Mouse (Mus musculus): Measurements from ENCODE around the gene Ncor2.
A peak's percentile ranks its signal among the peaks of the same experiment; 100 is the strongest.
"Not testable (repeated sequence)": the region's sequence is repeated elsewhere in the genome, so short reads cannot be mapped to it uniquely, and the experiment has no call there.

Ncor2 gene

GRCm38 (mm10) chr5:125179007-125179734, at the start of gene Ncor2:
Gene Ncor2 (minus strand): TSS chr5:125179219.
- peak; percentile 68 to 82 for DNase-seq (ENCODE audit: low spot score in 2 of 2)

- no peak for DNase-seq (ENCODE audit: low spot score in 2 of 2)
Observed at GRCm38 (mm10) chr5:125227699-125228098, 48.7 kb upstream of the Ncor2 start.

GRCm38 (mm10) chr5:125226229-125226634, 47.2 kb upstream of the Ncor2 start:
- DNase-seq (ENCODE audit: low spot score in 2 of 2): no peak

GRCm38 (mm10) chr5:125224925-125225324, 45.9 kb upstream of the Ncor2 start:
- no peak for DNase-seq (ENCODE audit: low spot score in 2 of 2)

- DNase-seq (ENCODE audit: low spot score in 2 of 2): no peak
Observed at GRCm38 (mm10) chr5:125223961-125224360, 44.9 kb upstream of the Ncor2 start.

- no peak for DNase-seq (ENCODE audit: low spot score in 2 of 2)
Observed at GRCm38 (mm10) chr5:125222706-125223105, 43.7 kb upstream of the Ncor2 start.

- no peak for DNase-seq (ENCODE audit: low spot score in 2 of 2)
Observed at GRCm38 (mm10) chr5:125221868-125222267, 42.8 kb upstream of the Ncor2 start.

GRCm38 (mm10) chr5:125217426-125218170, 38.6 kb upstream of the Ncor2 start:
- no peak for DNase-seq (ENCODE audit: low spot score in 2 of 2)

GRCm38 (mm10) chr5:125215930-125216459, 37.0 kb upstream of the Ncor2 start:
- peak; percentile 90 to 92 for DNase-seq (ENCODE audit: low spot score in 2 of 2)

GRCm38 (mm10) chr5:125215346-125215929, 36.4 kb upstream of the Ncor2 start:
- DNase-seq (ENCODE audit: low spot score in 2 of 2): no peak

- DNase-seq (ENCODE audit: low spot score in 2 of 2): no peak
Observed at GRCm38 (mm10) chr5:125214064-125214463, 35.0 kb upstream of the Ncor2 start.

GRCm38 (mm10) chr5:125204910-125205309, 25.9 kb upstream of the Ncor2 start:
- peak in 1 of 2 experiments; percentile 31 for DNase-seq (ENCODE audit: low spot score in 2 of 2)

- no peak for DNase-seq (ENCODE audit: low spot score in 2 of 2)
Observed at GRCm38 (mm10) chr5:125204199-125204815, 25.3 kb upstream of the Ncor2 start.

GRCm38 (mm10) chr5:125203759-125204158, 24.7 kb upstream of the Ncor2 start:
- no peak for DNase-seq (ENCODE audit: low spot score in 2 of 2)

GRCm38 (mm10) chr5:125203099-125203498, 24.1 kb upstream of the Ncor2 start:
- DNase-seq (ENCODE audit: low spot score in 2 of 2): no peak

- no peak for DNase-seq (ENCODE audit: low spot score in 2 of 2)
Observed at GRCm38 (mm10) chr5:125202100-125202499, 23.1 kb upstream of the Ncor2 start.

- DNase-seq (ENCODE audit: low spot score in 2 of 2): no peak
Observed at GRCm38 (mm10) chr5:125199086-125199485, 20.1 kb upstream of the Ncor2 start.

- DNase-seq (ENCODE audit: low spot score in 2 of 2): not testable (repeated sequence)
Observed at GRCm38 (mm10) chr5:125197325-125197724, 18.3 kb upstream of the Ncor2 start.

GRCm38 (mm10) chr5:125196054-125196453, 17.0 kb upstream of the Ncor2 start:
- no peak for DNase-seq (ENCODE audit: low spot score in 2 of 2)

GRCm38 (mm10) chr5:125195142-125195541, 16.1 kb upstream of the Ncor2 start:
- no peak for DNase-seq (ENCODE audit: low spot score in 2 of 2)

- DNase-seq (ENCODE audit: low spot score in 2 of 2): no peak
Observed at GRCm38 (mm10) chr5:125193478-125194439, 14.7 kb upstream of the Ncor2 start.

All from thymus, postnatal 10 days (tissue).